Mouse (Mus musculus) bone marrow, adult 2 months (tissue): Measurements from ENCODE around the gene Elavl4. TPM values are rescaled to one million over a fixed set of nuclear protein-coding genes. Genes with fewer than 3 reads are reported as not detected.

Experiments used
- H3K27ac ChIP-seq: fragments of 200-500 bp; 2 replicates; pipeline ENCODE4 v1.5.1; 2012; ENCODE audit warnings: low read depth, mild to moderate bottlenecking, control low read depth, inconsistent platforms, low read length; ENCODE audit not compliant: control insufficient read depth, poor library complexity, insufficient read depth
- H3K4me1 ChIP-seq: fragments of 200-500 bp; 2 replicates; pipeline ENCODE4 v1.6.1; 2011; ENCODE audit warnings: low read length; ENCODE audit not compliant: control insufficient read depth, insufficient read depth
- H3K4me3 ChIP-seq: fragments of 200-500 bp; replicated peaks from 2 replicates; pipeline ENCODE3; 2011; ENCODE audit warnings: mild to moderate bottlenecking, low read depth, low read length, control low read depth; ENCODE audit not compliant: control insufficient read depth
- CTCF ChIP-seq: fragments of 200-500 bp; IDR thresholded peaks from 2 replicates; pipeline ENCODE4 v1.5.1; 2011; ENCODE audit warnings: low read length, control low read depth; ENCODE audit not compliant: control insufficient read depth, insufficient read depth
- POLR2A ChIP-seq: fragments of 200-500 bp; IDR thresholded peaks from 2 replicates; pipeline ENCODE4 v1.6.1; 2011; ENCODE audit warnings: low read depth, mild to moderate bottlenecking, control low read depth, low read length, borderline replicate concordance; ENCODE audit not compliant: control insufficient read depth
- WGBS: fragments of 180-500 bp; shearing (Covaris S2); methylation state at CpG from one replicate; pipeline ENCODE4 v1.1.7; 2018; 5-methylcytosine and 5-hydroxymethylcytosine counted together
- polyA plus RNA-seq: library from polyadenylated mRNA; stranded (reverse); fragments of >200 nt; gene quantifications from 2 replicates; pipeline ENCODE4 v1.2.4, GENCODE M21; 2011; ENCODE audit warnings: low replicate concordance; ENCODE audit not compliant: missing spikeins, insufficient read depth, insufficient read length

Gene Elavl4
- polyA plus RNA-seq, 1 experiment = 0.62 TPM

DNA sequence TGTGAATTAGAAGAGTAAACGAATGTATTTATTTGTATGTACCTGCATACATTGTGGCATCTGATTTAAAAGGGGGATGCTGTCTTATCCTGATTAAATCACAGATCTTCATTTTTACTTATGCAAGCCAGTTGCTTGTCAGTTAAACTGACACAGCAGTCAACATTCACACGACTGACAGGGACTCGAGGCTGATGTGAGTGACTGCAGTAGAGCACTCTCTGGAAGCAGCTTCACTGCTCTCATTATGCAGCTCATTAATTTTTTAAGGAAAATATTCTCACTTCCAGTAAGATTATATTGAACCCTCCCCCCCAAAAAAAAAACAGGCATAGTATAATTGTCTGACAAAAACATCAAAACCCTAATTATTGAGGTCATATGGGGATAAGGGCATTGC, 101.7 kb downstream of the Elavl4 start:
- no peak overlapping the region for H3K4me3 ChIP-seq
- no peak overlapping the region for H3K27ac ChIP-seq
- no peaks in the 10 kb centered on the region for H3K4me1 ChIP-seq
- no peak for TF ChIP-seq POLR2A
- TF ChIP-seq CTCF = no peak
- WGBS = 77% methylated on average over 3 of the region's 3 CpGs

DNA sequence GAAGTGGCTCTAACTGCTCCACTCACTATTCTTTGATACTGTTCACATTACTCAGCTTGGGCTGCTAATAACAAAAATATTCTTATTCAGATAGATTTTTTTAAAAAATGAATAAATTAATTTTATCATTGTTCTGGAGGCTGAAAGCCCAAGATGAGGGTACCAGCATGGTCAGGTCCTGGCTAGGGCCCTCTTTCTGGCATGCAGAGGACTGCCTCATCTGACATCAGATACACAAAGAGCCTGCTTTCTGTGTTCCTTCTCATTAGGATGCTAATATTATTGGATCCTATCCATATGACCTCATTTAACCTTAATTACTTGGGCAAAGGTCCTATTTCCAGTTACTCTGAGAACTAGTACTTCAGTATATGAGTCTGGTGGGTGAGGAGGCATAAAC, 108.8 kb downstream of the Elavl4 start:
- Histone ChIP-seq H3K27ac (no peak overlapping the region), H3K4me3 (no peak overlapping the region), H3K4me1 (no peaks in the 10 kb centered on the region)
- TF ChIP-seq POLR2A = no peak

DNA sequence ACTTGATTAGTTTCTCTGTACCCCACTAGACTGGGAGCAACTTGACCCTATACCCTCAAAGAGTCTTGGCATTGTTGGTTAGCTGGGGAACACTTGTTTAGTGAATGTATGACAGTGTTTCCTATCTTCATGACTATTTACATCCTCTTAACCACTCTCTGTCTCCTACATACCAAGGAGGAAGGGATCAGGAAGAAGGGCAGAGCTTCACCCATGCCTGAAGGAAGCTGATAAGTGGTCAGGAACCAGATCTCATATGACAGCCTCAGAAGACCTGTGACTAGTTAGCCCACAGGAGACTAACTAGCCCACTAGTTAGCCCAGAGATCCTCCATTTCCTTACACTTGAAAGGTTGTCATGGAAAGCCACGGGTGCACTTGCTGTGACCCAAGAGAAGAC, 117.2 kb downstream of the Elavl4 start:
- no peak overlapping the region for H3K4me3 ChIP-seq
- no peaks in the 10 kb centered on the region for H3K4me1 ChIP-seq
- H3K27ac ChIP-seq = no peak overlapping the region
- TF ChIP-seq POLR2A = no peak
- TF ChIP-seq CTCF = no peak
- WGBS = 44% methylated on average over 1 of the region's 1 CpGs

DNA sequence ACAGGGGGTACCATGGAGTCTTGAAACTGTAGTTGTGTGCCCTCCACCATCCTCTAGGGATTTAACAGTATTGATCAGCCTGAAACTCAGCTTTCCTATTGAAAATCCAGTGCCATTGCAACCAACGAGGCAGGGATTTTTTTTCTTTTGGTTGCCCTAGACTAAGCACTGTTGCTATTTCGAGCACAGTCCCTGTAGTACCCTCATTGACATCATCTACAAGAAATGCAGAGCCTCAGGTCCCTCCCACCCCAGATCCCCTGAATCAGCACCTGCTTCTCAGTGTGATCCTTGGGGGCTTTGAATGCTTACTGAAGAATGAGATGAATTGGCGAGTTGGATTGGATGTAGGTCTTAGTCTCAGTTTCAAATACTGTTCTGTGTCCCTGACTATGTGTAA, 119.4 kb downstream of the Elavl4 start:
- 78% methylated on average over 3 of the region's 3 CpGs for WGBS
- no peak overlapping the region for H3K27ac ChIP-seq
- TF ChIP-seq CTCF = no peak
- no peak for TF ChIP-seq POLR2A
- no peaks in the 10 kb centered on the region for H3K4me1 ChIP-seq
- H3K4me3 ChIP-seq = no peak overlapping the region

DNA sequence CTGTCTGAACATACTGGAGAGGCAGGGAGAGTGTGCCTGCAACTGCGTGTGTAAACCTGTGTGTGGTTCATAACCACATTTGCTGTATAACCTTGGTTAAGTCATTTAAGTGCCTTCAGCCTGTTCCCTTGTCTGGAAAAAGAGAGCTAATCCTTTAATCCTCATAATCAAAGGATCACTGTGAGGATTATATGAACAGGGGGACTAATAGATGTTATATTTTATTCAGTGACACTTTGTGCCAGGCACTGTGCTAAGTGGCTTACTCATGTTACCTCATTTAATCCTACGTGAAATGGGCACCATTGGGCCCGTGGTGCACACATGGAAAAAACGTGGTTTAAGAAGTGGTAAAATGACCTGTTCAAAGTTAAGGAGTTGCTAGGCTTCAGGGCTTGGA, 119.9 kb downstream of the Elavl4 start:
- WGBS = 83% methylated on average over 4 of the region's 4 CpGs
- no peaks in the 10 kb centered on the region for H3K4me1 ChIP-seq
- no peak for TF ChIP-seq CTCF

DNA sequence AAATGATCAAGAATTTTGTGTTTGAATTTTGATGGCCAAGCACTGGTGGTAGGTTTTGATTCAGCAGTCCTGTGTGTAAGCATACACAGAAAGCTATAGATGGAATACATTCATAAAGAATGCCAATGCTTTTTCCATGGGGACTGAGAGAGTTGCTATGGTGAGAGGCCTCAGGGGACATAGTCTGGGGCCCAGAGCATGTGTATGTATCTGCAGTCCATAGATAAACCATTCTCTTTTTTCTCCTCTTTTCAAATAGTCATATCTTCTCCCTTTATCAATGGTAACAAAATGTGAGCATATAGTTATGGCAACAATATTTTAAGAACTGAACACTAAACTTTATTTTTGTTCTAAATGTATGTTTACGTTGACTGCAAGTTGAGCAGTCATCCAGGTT, 122.1 kb downstream of the Elavl4 start:
- Histone ChIP-seq H3K4me1 (no peaks in the 10 kb centered on the region), H3K4me3 (no peak overlapping the region), H3K27ac (no peak overlapping the region)
- TF ChIP-seq POLR2A (no peak), CTCF (no peak)
- WGBS = 85% methylated on average over 1 of the region's 1 CpGs

More for the DNA sequence above, 119.9 kb downstream of the Elavl4 start:
- Histone ChIP-seq H3K4me3 (no peak overlapping the region), H3K27ac (no peak overlapping the region)

DNA sequence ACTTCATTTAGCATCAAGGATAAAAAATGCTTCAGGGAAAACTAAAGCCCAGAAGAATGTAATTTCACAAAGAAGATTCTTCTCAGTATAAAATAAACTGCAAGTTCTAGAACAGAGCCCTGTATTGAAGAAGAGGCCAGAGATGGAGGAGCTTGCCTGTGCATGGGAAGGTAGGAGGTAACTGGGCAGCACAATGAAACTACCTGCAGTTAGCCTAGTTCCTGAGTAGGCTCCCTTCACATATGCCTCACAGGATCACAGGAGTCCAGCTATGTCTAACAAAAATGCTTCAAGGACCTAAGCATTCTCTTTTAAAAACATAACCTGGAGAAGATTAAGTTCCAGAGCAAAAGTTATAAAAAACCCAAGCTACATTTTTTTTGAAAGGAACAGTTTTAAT, 122.5 kb downstream of the Elavl4 start:
- H3K27ac ChIP-seq = no peak overlapping the region
- H3K4me1 ChIP-seq = no peaks in the 10 kb centered on the region
- TF ChIP-seq POLR2A = no peak
- TF ChIP-seq CTCF = no peak
- no peak overlapping the region for H3K4me3 ChIP-seq

DNA sequence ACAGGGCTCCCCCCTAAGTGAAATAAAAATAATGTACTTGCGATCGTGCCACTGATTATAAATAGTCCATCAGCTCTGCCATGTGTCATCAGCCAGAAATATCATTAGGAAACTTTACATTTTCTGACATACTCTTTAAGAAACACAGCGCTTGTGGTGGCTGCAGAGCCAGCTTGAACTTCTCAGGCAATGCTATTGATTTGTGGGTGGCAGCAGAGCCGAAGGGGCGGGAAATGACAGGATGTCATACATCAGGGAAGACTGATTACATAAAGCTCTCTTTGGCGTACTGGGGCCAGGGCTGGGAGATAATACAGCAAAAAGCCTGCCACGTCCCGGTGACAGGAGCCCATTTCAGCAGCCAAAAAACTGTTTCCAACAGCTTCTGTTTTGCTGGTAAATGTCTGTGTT, 124.1 kb downstream of the Elavl4 start:
- Histone ChIP-seq H3K4me3 (no peak overlapping the region), H3K4me1 (no peaks in the 10 kb centered on the region), H3K27ac (no peak overlapping the region)
- TF ChIP-seq POLR2A (no peak), CTCF (no peak)
- WGBS = 58% methylated on average over 8 of the region's 8 CpGs

DNA sequence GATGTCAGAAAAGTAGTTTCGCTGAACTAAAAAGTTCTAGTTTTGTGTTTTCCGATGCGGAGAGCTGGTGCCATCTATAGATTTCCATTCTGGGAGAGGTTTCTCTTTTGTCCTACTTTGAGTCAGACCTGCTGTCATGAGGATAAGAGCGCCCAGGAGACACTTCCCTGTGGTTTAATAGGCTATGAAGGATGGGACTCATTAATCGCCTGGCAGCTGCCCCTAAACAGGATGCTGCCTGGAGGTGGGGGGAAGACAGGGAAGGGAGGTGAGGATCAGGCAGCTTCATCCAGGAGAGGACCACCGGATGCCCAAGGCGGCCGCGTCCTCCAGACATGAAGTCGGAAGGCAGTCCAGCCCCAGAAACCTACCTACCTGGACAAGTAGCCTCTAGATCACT, 126.2 kb downstream of the Elavl4 start:
- H3K27ac ChIP-seq = no peak overlapping the region
- no peak overlapping the region for H3K4me3 ChIP-seq
- no peaks in the 10 kb centered on the region for H3K4me1 ChIP-seq
- 86% methylated on average over 10 of the region's 10 CpGs for WGBS
- TF ChIP-seq POLR2A (no peak), CTCF (no peak)
